Mouse (Mus musculus) kidney, adult 2 months (tissue): ENCODE results near the gene Ppm1a.

Experiments used
- CTCF ChIP-seq: fragments of 200-500 bp; conservative IDR thresholded peaks from 2 replicates; pipeline ENCODE4 v1.5.1; 2011; ENCODE audit warnings: low read depth, mild to moderate bottlenecking, control low read depth, low read length, moderate library complexity, mixed read lengths; ENCODE audit not compliant: insufficient read depth, insufficient read length
- POLR2A ChIP-seq: fragments of 200-500 bp; IDR thresholded peaks from one replicate; pipeline ENCODE4 v1.6.1; 2011; ENCODE audit warnings: low read depth, low read length, control low read depth

DNA sequence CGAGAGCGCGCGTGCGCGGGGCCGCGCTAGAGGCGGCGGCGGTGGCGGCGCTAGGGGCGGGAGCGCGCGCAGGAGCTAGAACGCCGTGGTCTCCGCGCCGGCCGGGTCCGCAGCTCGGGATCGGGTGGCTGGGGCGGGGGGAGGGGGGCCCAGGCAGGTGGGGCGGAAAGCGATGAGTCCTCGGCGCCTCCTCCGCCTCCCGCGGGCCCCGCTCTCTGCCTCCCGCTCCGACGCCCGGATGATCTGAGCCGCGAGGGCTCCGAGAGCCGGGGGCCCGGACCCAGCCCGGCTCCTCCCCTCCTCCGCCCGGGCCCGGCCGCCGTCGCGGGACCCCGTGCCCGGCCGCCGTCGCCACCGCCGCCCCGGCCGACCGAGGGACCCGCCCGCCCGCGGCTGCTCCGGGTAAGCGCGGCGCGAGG is 4.0 kb downstream of the Ppm1a start:
- TF ChIP-seq CTCF = no peak
- TF ChIP-seq POLR2A = no peak
